Mouse (Mus musculus) bone marrow macrophage, adult 2 months (primary cell): ENCODE results near the gene Rbx1. TPM values are rescaled to one million over a fixed set of nuclear protein-coding genes. Genes with fewer than 3 reads are reported as not detected.
"Not testable (repeated sequence)": the region's sequence is repeated elsewhere in the genome, so short reads cannot be mapped to it uniquely, and the experiment has no call there.

Experiments
- H3K27ac ChIP-seq: 2 replicates; pipeline ENCODE4 v1.5.1; 2012; ENCODE audit warnings: low read depth, low read length; ENCODE audit not compliant: insufficient read depth
- H3K4me1 ChIP-seq: 2 replicates; pipeline ENCODE4 v1.6.1; 2012; ENCODE audit warnings: low read length; ENCODE audit not compliant: control insufficient read depth, insufficient read depth
- H3K4me3 ChIP-seq: 2 replicates; pipeline ENCODE4 v1.5.1; 2012; ENCODE audit warnings: mild to moderate bottlenecking, low read length, moderate library complexity; ENCODE audit not compliant: insufficient read depth
- CTCF ChIP-seq: IDR thresholded peaks from 2 replicates; pipeline ENCODE4 v1.5.1; 2012; ENCODE audit warnings: low read depth, mild to moderate bottlenecking, low read length, moderate library complexity
- POLR2A ChIP-seq: IDR thresholded peaks from 2 replicates; pipeline ENCODE4 v1.6.1; 2012; ENCODE audit warnings: mild to moderate bottlenecking, low read depth, low read length, borderline replicate concordance
- polyA plus RNA-seq: library from polyadenylated mRNA; stranded (reverse); fragments of >200 nt; gene quantifications from 2 replicates; pipeline ENCODE4 v1.2.4, GENCODE M21; 2012; ENCODE audit not compliant: missing spikeins, insufficient read depth, insufficient read length

The Rbx1 gene
- 113 and 142 TPM in 2 replicates for polyA plus RNA-seq

DNA sequence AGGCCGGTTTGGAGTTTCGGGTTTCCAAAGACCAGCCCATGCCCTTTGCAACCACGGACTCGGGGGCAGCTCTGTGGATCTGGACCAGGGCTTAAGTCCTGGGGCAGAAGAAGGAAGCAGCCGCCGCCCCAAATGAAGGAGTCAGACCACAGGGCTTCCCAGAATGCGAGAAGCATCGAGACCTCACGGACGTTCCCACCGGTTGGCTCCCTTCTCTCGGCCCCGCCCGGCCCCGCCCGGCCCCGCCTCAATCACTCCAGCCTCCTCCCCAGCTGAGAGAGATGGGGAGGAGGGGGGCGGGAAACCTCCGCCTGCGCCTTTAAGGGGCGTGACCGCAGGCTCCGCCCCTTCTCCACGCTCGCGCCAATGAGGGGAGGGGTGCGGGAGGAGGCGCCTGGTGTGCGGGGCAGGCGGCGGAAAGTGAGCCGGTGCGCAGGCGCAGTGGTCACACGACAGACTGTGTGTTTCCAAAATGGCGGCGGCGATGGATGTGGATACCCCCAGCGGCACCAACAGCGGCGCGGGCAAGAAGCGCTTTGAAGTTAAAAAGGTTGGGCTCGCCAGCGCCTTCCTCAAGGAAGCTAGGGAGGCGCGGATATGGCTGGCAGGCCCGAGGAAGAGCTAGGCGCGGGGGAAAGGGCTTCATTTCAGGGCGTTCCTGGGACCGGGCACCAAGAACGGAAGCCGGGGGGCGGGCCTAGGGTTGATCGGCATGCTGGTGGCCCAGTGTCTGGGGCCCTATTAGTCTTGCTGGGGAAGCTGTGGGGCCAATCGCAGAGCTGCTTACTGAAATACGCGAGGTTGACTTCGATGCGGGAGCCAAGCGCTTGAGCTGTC lies at the start of gene Rbx1:
Gene Rbx1 (plus strand): TSS at position 396 of the 837 bp plus-strand sequence.
- Histone ChIP-seq H3K4me1 (peaks cover 12% of the 10 kb centered on the region), H3K27ac (peak within 1 kb of the TSS; percentile 90), H3K4me3 (peak within 1 kb of the TSS; percentile 88)
- peak; percentile 70; the same call in 1 of the 2 replicates for TF ChIP-seq POLR2A
- no peak for TF ChIP-seq CTCF

- not testable (repeated sequence) for H3K4me1 ChIP-seq, H3K27ac ChIP-seq, H3K4me3 ChIP-seq
Observed at GRCm38 (mm10) chr15:81416763-81417310, 49.3 kb upstream of the Rbx1 start.

GRCm38 (mm10) chr15:81418065-81418464 lies 48.0 kb upstream of the Rbx1 start:
- peaks cover 10% of the 10 kb centered on the region for H3K4me1 ChIP-seq
- H3K4me3 ChIP-seq: no peak overlapping the region
- H3K27ac ChIP-seq: no peak overlapping the region
- TF ChIP-seq CTCF (no peak), POLR2A (no peak)

GRCm38 (mm10) chr15:81421454-81421853 lies 44.6 kb upstream of the Rbx1 start:
- TF ChIP-seq CTCF (no peak), POLR2A (no peak)
- Histone ChIP-seq H3K4me1 (peaks cover 10% of the 10 kb centered on the region), H3K4me3 (no peak overlapping the region), H3K27ac (peak overlapping the region; percentile 86)

DNA sequence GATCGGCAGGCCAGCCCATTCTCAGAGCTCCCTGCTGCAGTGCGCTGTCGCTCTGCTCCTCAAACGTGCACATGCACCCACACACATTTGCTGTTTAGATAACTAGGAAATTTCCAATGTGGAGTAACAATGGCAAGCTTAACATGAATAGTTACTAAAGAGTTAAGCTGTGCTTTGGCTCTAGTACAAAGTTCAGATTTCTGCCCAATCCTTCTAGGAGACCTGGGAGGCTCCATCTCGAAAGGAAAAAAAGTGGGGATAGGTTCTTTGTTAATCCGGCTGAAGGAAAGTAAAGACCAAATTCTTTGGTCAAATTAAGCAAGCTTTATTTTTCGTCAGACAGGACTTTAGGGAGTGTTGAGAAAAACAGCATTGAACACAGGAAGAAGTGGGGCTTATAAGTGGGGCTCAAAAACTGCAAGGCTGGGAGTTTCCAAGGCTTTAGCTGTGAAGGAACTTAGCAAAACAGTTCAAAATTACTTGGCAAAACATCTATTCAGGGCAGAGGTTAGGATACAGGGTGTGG lies 43.9 kb upstream of the Rbx1 start:
- H3K4me1 ChIP-seq: peaks cover 10% of the 10 kb centered on the region
- H3K4me3 ChIP-seq: no peak overlapping the region
- TF ChIP-seq POLR2A: no peak
- TF ChIP-seq CTCF: no peak
- peak overlapping the region; percentile 23; the same call in 1 of the 2 replicates for H3K27ac ChIP-seq

GRCm38 (mm10) chr15:81425311-81425710 lies 40.8 kb upstream of the Rbx1 start:
- no peak overlapping the region for H3K27ac ChIP-seq
- peaks cover 10% of the 10 kb centered on the region for H3K4me1 ChIP-seq
- no peak overlapping the region for H3K4me3 ChIP-seq
- TF ChIP-seq CTCF: no peak
- TF ChIP-seq POLR2A: no peak

DNA sequence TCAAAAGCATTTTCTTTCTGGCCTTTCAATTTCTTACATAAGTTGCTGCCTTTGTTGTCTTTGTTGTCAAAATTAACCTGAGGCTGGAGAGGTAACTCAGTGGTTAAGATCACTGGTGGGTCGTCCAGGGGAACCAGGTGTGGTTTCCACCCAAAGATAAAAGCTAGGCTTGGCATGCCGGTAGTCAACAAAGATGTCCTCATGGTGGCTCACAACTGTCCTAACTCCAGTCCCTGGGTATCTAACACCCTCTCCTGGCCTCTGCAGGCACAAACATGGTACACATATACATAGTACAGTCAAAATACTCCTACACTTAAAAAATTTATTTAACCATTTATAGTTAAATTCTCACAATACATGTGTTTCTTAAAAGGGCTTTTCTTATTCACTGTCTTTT lies 38.1 kb upstream of the Rbx1 start:
- Histone ChIP-seq H3K4me1 (0 out of 2 replicates have a peak, but pooled peaks cover 2% of the 10 kb centered on the region), H3K4me3 (no peak overlapping the region), H3K27ac (no peak overlapping the region)
- no peak for TF ChIP-seq POLR2A
- no peak for TF ChIP-seq CTCF

- Histone ChIP-seq H3K4me3 (no peak overlapping the region), H3K27ac (no peak overlapping the region), H3K4me1 (0 out of 2 replicates have a peak, but pooled peaks cover 2% of the 10 kb centered on the region)
- TF ChIP-seq POLR2A: no peak
- TF ChIP-seq CTCF: no peak
Observed at GRCm38 (mm10) chr15:81431195-81431594, 34.9 kb upstream of the Rbx1 start.

- no peak overlapping the region for H3K4me3 ChIP-seq
- no peaks in the 10 kb centered on the region for H3K4me1 ChIP-seq
- H3K27ac ChIP-seq: no peak overlapping the region
- TF ChIP-seq CTCF (no peak), POLR2A (no peak)
Observed at GRCm38 (mm10) chr15:81438345-81438744, 27.8 kb upstream of the Rbx1 start.

DNA sequence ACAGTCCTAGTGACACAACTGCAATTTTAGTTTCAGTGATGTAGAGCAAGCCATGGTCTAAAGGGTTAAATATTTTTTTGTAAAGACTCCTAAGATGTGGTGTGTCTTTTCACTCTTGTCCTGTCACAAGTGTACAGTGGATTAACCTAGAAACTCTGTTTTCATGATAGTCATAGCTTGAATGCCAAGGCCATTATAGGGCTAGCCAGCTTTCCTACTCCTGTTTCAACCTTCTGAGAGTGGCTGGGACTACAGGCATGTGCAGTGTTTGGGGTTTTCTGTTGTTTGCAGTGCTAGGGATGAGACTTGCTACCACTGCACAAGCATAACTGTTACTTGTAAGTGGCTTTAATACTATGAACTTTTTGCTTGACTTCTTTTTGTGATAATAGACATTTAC lies 26.9 kb upstream of the Rbx1 start:
- TF ChIP-seq POLR2A: no peak
- no peak for TF ChIP-seq CTCF
- H3K27ac ChIP-seq: no peak overlapping the region
- H3K4me3 ChIP-seq: no peak overlapping the region
- H3K4me1 ChIP-seq: no peaks in the 10 kb centered on the region
